Mouse (Mus musculus): ENCODE measurements around the gene Yars.

DNA sequence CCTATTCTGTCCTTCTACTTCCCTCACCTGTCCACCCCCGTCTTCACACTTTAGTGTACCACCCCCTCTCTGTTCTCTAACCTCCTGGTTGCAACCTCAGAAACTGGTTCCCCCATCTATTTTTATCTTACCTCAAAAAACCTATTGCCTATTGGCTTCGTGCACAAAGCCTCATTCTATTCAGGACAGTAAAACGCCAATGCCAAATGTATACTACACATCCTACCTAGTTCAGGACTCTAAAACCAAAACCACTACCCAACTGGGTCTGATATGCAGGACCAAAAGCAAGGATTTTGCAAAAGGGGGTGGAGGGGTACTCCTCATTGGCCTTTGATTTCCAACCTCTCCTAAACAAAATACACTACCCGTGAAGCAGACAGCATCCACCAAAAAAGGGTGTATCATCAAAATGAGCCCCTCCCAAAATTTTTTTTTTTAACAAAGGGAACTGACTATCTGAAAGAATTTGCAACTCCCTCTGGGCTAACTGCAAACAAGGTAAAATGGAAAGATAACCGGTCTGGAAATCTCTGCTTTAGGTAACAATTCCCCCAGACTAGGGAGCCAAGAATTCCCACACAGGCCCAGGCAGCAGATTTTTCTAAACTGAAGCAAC, 1.4 kb upstream of the Yars start:
- TF ChIP-seq CTCF (IDR thresholded peaks at IDR 0.05; ENCODE audit: control insufficient read depth, insufficient read depth, low read length) (no peak), POLR2A (IDR thresholded peaks at IDR 0.05; ENCODE audit: borderline replicate concordance, control insufficient read depth, low read depth, low read length) (no peak)

Data from bone marrow, adult 2 months (tissue).